29 mouse cellular contexts compared by ENCODE assay signal in the genomic region with DNA sequence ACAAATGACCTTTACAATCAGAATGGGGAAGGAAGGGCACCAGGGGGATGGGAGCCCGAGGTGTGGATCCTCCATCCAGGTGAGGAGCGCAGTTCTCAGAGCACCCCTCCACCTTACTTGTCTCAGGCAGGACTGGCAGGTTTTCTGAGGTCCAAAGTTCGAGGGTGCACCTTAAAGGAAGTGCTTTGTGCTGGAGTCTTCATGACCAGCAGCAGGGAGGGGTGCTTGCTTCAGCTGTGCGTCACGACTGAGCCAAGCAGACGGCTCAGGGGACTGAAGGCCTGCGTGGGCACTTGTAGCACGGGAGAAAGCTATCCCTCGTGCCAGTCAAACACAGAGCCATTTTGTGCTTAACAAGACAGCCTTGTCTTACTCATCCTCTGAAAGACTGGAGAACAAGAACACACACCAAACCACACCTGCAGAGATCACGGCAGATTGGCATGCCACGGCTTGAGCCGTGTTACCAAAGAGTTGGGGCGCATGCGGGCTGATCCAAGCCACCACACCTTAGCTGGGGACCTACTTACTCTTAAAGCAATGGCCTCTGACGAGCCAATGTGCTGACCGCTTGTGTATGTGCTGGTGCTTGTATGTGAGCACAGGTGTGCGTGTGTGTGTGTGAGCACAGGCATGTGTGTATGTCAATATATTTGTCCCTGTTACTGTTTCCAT. TPM values are rescaled to one million over a fixed set of nuclear protein-coding genes. Genes with fewer than 3 reads are reported as not detected.
DNase-seq lines count a peak whose midpoint lies in the region; ATAC-seq and TF ChIP-seq lines count a peak whose summit lies in the region.
"Had no signal": no experiment of that assay in that cellular context is flagged by ENCODE, and none has a peak within 500 bp of the region (broad histone marks: within the 10 kb centered on the region; RNA-seq: fewer than 3 reads in every experiment).

No protein-coding gene starts in this region.

- H3K27ac ChIP-seq in hindbrain, embryonic 12.5 days: peak overlapping the region; percentile 35; the same call in 1 of the 2 replicates
- no peak overlapping the region for H3K27ac ChIP-seq in hindbrain, postnatal 0 days
- H3K27ac ChIP-seq: hindbrain, embryonic 15.5 days; neural tube, embryonic 13.5 days had no signal

- H3K4me3 ChIP-seq in hindbrain, embryonic 12.5 days: no peak overlapping the region
- H3K4me3 ChIP-seq in hindbrain, postnatal 0 days (ENCODE audit: low read length): no peak overlapping the region
- peak overlapping the region; percentile 7; the same call in 1 of the 2 replicates for H3K4me3 ChIP-seq in E14TG2a.4 (replicated peaks; ENCODE audit: low read length)
- H3K4me3 ChIP-seq: heart, embryonic 12.5 days; hindbrain, embryonic 15.5 days; myocyte; neural tube, embryonic 13.5 days had no signal

- no peak for TF ChIP-seq CTCF in hindbrain, postnatal 0 days (IDR thresholded peaks at IDR 0.05; ENCODE audit: low read depth)
- no peak for TF ChIP-seq CTCF in E14TG2a.4 (conservative IDR thresholded peaks at IDR 0.05; ENCODE audit: low read length)

- H3K4me1 ChIP-seq in hindbrain, embryonic 12.5 days: peaks cover 62% of the 10 kb centered on the region
- peaks cover 23% of the 10 kb centered on the region for H3K4me1 ChIP-seq in hindbrain, postnatal 0 days (ENCODE audit: insufficient read depth, low read length)
- H3K4me1 ChIP-seq in E14TG2a.4 (replicated peaks; ENCODE audit: low read depth, low read length): peaks cover 99% of the 10 kb centered on the region

- no peak for DNase-seq in hindbrain, postnatal 0 days (ENCODE audit: low spot score)
- DNase-seq in brain, adult 2 months (ENCODE audit: low read depth, low spot score): peak; percentile 63
- peak; percentile 93 for DNase-seq in large intestine, adult 2 months (ENCODE audit: low read depth, low spot score)
- no peak for DNase-seq in spleen, postnatal 14 days (ENCODE audit: low spot score in 2 of 2)
- DNase-seq in right cerebral cortex, postnatal 25 days: no peak
- no peak for DNase-seq in cerebellum, adult 18-20 months
- DNase-seq: adrenal gland, postnatal 25 days; B cell, adult 2 months; cerebellum, adult 11 months; cerebellum, postnatal 36 days; embryo, embryonic 11 days; gastrocnemius, postnatal 10 days; heart, adult 11 months; heart, postnatal 36 days; kidney, adult 18-20 months; kidney, postnatal 10 days; layer of hippocampus, postnatal 36 days; lung, postnatal 4 days; retina, postnatal 1 day; thymus, postnatal 36 days had no signal

- H3K4me2 ChIP-seq in hindbrain, embryonic 12.5 days (replicated peaks): no peak overlapping the region
- no peak overlapping the region for H3K4me2 ChIP-seq in hindbrain, postnatal 0 days (ENCODE audit: low read depth, low read length)
- H3K4me2 ChIP-seq: heart, embryonic 12.5 days; hindbrain, embryonic 15.5 days; neural tube, embryonic 13.5 days had no signal

- H3K9ac ChIP-seq in hindbrain, embryonic 12.5 days: no peak overlapping the region
- H3K9ac ChIP-seq in hindbrain, postnatal 0 days (replicated peaks; ENCODE audit: low read length): no peak overlapping the region
- H3K9ac ChIP-seq: heart, embryonic 12.5 days; hindbrain, embryonic 15.5 days; neural tube, embryonic 13.5 days had no signal

- H3K9me3 ChIP-seq in hindbrain, embryonic 12.5 days (replicated peaks): no peaks in the 10 kb centered on the region
- H3K9me3 ChIP-seq in hindbrain, postnatal 0 days (ENCODE audit: low read length): no peaks in the 10 kb centered on the region
- H3K9me3 ChIP-seq in E14TG2a.4 (ENCODE audit: low read length): no peaks in the 10 kb centered on the region
- H3K9me3 ChIP-seq: heart, embryonic 12.5 days; hindbrain, embryonic 15.5 days; neural tube, embryonic 13.5 days had no signal

- peaks cover 55% of the 10 kb centered on the region for H3K36me3 ChIP-seq in hindbrain, embryonic 12.5 days
- H3K36me3 ChIP-seq in hindbrain, postnatal 0 days (ENCODE audit: insufficient read depth, low read length): peaks cover 25% of the 10 kb centered on the region; the same call in 1 of the 2 replicates
- H3K36me3 ChIP-seq in E14TG2a.4 (ENCODE audit: insufficient read depth, low read length): peaks cover 87% of the 10 kb centered on the region

- H3K27me3 ChIP-seq in hindbrain, embryonic 12.5 days: no peaks in the 10 kb centered on the region
- no peaks in the 10 kb centered on the region for H3K27me3 ChIP-seq in hindbrain, postnatal 0 days (ENCODE audit: insufficient read depth, low read length)
- H3K27me3 ChIP-seq in E14TG2a.4 (ENCODE audit: insufficient read depth, low read length): no peaks in the 10 kb centered on the region
- H3K27me3 ChIP-seq: CH12.LX; heart, embryonic 12.5 days; hindbrain, embryonic 15.5 days; neural tube, embryonic 13.5 days had no signal

- WGBS in hindbrain, embryonic 12.5 days: 92% methylated on average over 17 of the region's 17 CpGs
- WGBS in hindbrain, postnatal 0 days: 89% methylated on average over 17 of the region's 17 CpGs
- WGBS in large intestine, adult 2 months: 44% methylated on average over 17 of the region's 17 CpGs

- ATAC-seq in hindbrain, embryonic 12.5 days (ENCODE audit: low FRiP score): no peak
- no peak for ATAC-seq in hindbrain, postnatal 0 days
- ATAC-seq: forebrain, embryonic 16.5 days; midbrain, embryonic 16.5 days had no signal

RNA-seq across cellular contexts. Expression of gene Coro1c, which starts 29.5 kb away (rescaled TPM):
- 226 and 233 TPM in 2 replicates for polyA plus RNA-seq in hindbrain, embryonic 12.5 days (2016; fragmentation: Nextera tagmentation; extraction: Ambion mirVana)
- 151 and 159 TPM in 2 replicates for total RNA-seq in hindbrain, postnatal 0 days (2014; rRNA removed)
- polyA plus RNA-seq in hindbrain, postnatal 0 days (2015; fragmentation: Nextera tagmentation; extraction: Ambion mirVana): 140 and 149 TPM in 2 replicates
- polyA plus RNA-seq in large intestine, adult 2 months (2012; rRNA removed): 130 and 171 TPM in 2 replicates

RNA-seq across cellular contexts. Expression of gene Selplg, which starts 46.6 kb away (rescaled TPM):
- polyA plus RNA-seq in hindbrain, embryonic 12.5 days (2016; fragmentation: Nextera tagmentation; extraction: Ambion mirVana): 1.3 and 2.3 TPM in 2 replicates
- total RNA-seq in hindbrain, postnatal 0 days (2014; rRNA removed): 2.8 and 4.1 TPM in 2 replicates
- 1.8 and 2.2 TPM in 2 replicates for polyA plus RNA-seq in hindbrain, postnatal 0 days (2015; fragmentation: Nextera tagmentation; extraction: Ambion mirVana)
- polyA plus RNA-seq in large intestine, adult 2 months (2012; rRNA removed): 32.2 and 38.6 TPM in 2 replicates
- polyA plus RNA-seq: myocyte had no signal

Comparison
In these comparisons a context has a peak if more than half of its experiments do, and no peak if none do; other contexts are left out.
1. DNase-seq: peak in brain, adult 2 months (single experiment) and large intestine, adult 2 months (single experiment); none in hindbrain, postnatal 0 days (single experiment), spleen, postnatal 14 days (0 of 2), right cerebral cortex, postnatal 25 days (single experiment) and cerebellum, adult 18-20 months (0 of 2).
2. RNA of gene Selplg, which starts 46.6 kb away (polyA plus RNA-seq): 32.2 to 38.6 TPM in large intestine, adult 2 months; 1.8 to 2.2 TPM in hindbrain, postnatal 0 days and 1.3 to 2.3 TPM in hindbrain, embryonic 12.5 days; every median in the first group is over 10 times any median in the second.